ENCODE assay signal across 1 mouse cellular context in the genomic region with DNA sequence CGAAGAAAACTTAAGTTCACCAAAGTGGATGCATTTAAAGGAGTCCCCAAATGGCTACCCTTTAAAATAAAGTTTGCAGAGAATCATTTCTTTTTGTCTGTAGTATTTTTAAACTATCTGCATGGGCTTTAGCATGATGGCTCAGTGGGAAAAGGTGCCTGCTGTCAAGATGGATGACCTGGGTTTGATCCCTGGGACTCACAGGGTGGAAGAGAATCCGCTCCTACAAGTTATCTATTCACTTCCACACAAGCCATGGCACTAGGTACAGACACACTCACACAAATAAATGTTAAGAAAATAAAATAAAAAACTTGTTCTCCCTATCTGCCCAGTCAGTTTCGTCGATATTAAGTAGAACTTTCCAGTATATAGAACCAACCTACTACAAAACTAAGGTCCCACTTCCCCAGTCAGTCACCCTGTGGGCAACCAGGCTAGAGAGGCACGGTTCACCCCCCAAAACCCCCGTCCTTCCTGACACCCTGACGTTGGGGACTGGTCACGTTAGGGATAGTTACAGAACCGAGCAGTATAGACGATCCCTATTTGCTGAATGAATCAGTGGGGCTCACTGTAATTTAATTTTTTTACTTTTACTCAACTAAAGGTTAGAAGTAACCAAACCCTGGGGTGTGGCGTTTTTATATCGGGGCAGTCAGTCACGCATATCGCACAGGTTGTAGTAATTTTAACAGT.
TF ChIP-seq lines count a peak whose summit lies in the region.

No protein-coding gene starts in this region.

TF ChIP-seq in MEL, 35 proteins besides CTCF, POLR2A, EP300 and RAD21 (continued from another document):
- TF ChIP-seq ZC3H11A (IDR thresholded peaks at IDR 0.05; ENCODE audit: low read depth, low read length) = no peak
- no peak for TF ChIP-seq POLR2AphosphoS2 (IDR thresholded peaks at IDR 0.05; ENCODE audit: low read length)
- TF ChIP-seq HCFC1 (IDR thresholded peaks at IDR 0.05; ENCODE audit: low read depth, low read length) = no peak
- no peak for TF ChIP-seq MYB (IDR thresholded peaks at IDR 0.05; ENCODE audit: low read depth, low read length)
- no peak for TF ChIP-seq MEF2A (IDR thresholded peaks at IDR 0.05; ENCODE audit: extremely low read depth, insufficient replicate concordance, low read depth, low read length, poor library complexity, severe bottlenecking)
- TF ChIP-seq GABPA (IDR thresholded peaks at IDR 0.05; ENCODE audit: low read depth, low read length) = no peak
- TF ChIP-seq TAL1 (IDR thresholded peaks at IDR 0.05; ENCODE audit: low read length) = no peak
- no peak for TF ChIP-seq TCF12 (IDR thresholded peaks at IDR 0.05; ENCODE audit: low read depth, low read length)
- no peak for TF ChIP-seq E2F4 (IDR thresholded peaks at IDR 0.05; ENCODE audit: borderline replicate concordance, low read depth, low read length)
- no peak for TF ChIP-seq BHLHE40 (IDR thresholded peaks at IDR 0.05; ENCODE audit: borderline replicate concordance, low read depth, low read length)
TF ChIP-seq in MEL: peak in this region for 0.
